Mouse (Mus musculus): ENCODE data around the gene Glis2. TPM values are rescaled to one million over a fixed set of nuclear protein-coding genes. Genes with fewer than 3 reads are reported as not detected.

Glis2 gene
- 31.0 and 34.7 TPM in 2 replicates for polyA plus RNA-seq (2014; fragmentation: Nextera tagmentation; extraction: Ambion mirVana)

DNA sequence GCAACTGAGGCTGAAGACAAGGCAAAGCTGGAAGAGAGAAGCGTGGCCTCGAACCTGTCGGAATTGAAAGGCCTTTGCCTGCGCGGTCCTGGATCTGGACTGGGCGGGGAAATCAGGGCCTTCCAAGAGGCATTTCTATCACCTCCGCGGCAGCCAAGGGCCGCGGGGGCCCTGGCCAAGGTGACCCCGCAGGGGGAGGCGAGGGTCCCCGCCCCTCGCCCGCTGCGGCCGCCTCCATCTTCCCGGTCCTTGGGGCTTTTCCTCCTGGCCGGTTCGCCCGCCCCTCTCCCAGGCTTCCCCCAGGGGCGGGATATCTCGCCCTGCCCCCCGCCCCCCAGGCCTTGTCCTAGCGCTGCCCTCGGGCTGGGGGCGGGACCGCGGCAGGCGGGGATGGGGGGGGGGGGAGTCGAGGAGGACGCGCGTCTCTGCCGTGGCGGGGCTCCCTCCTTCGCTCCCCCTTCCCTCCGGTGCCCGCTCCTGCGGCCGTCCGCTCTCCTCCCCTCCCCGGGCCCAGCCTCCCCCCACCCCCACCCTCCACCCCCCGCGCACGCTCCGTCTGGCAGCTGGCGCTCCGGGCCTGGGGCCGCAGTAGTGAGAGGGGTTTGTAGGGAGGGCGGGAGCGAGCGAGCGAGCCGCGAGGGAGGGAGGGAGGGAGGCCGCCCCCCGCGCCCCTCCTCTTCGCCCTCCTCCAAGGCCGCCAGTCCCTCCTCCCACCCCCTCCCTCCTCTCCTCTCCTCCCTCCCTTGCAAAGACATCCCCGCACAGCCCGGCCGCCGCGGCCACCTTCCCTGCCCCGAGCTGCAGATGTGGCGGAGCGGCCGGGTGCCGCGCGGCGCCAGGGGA is at the start of gene Glis2:
Gene Glis2 (plus strand): TSS at position 743 of the 843 bp plus-strand sequence.
- Histone ChIP-seq H3K9ac (replicated peaks; ENCODE audit: low read depth, low read length) (peak within 1 kb of the TSS; percentile 88), H3K4me1 (ENCODE audit: control insufficient read depth, insufficient read depth, low read length) (peaks cover 54% of the 10 kb centered on the region), H3K27me3 (ENCODE audit: control insufficient read depth, insufficient read depth, low read length) (no peaks in the 10 kb centered on the region), H3K36me3 (ENCODE audit: control insufficient read depth, insufficient read depth, low read length) (peaks cover 4% of the 10 kb centered on the region; the same call in 1 of the 2 replicates), H3K4me2 (replicated peaks; ENCODE audit: low read depth, low read length) (peak within 1 kb of the TSS; percentile 96), H3K27ac (ENCODE audit: low read length) (peak within 1 kb of the TSS; percentile 92), H3K4me3 (ENCODE audit: low read depth, low read length) (peak within 1 kb of the TSS; percentile 89), H3K9me3 (ENCODE audit: control insufficient read depth, low read depth, low read length) (no peaks in the 10 kb centered on the region)
- ATAC-seq (ENCODE audit: insufficient number of reproducible peaks, insufficient read depth, low FRiP score, low read depth), result peak; percentile 87
- under 1% methylated on average over 31 of the region's 74 CpGs for WGBS

DNA sequence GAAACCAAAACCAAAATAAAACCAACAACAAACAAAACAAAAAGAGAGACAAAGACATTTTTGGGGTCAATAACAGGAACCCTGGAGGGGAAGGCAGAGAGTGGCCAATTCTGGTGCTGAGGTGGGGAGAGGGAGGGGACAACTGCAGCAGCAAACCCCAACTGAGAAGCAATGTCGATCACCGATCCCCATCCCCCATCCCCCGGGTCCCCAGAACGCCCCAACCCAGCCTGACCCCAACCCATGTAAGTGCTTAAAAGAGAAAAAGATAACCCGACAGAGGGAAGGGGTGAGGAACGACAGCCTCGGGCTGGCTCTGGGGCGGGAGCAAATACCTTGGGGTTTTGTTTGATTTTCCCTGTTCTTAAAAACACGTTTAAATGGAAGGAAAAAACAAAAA is 49.7 kb upstream of the Glis2 start:
- Histone ChIP-seq H3K4me1 (ENCODE audit: control insufficient read depth, insufficient read depth, low read length) (no peaks in the 10 kb centered on the region), H3K9ac (replicated peaks; ENCODE audit: low read depth, low read length) (no peak overlapping the region), H3K9me3 (ENCODE audit: control insufficient read depth, low read depth, low read length) (no peaks in the 10 kb centered on the region; the same call in 1 of the 2 replicates), H3K27ac (ENCODE audit: low read length) (no peak overlapping the region), H3K27me3 (ENCODE audit: control insufficient read depth, insufficient read depth, low read length) (no peaks in the 10 kb centered on the region), H3K36me3 (ENCODE audit: control insufficient read depth, insufficient read depth, low read length) (peaks cover 33% of the 10 kb centered on the region), H3K4me2 (replicated peaks; ENCODE audit: low read depth, low read length) (no peak overlapping the region), H3K4me3 (ENCODE audit: low read depth, low read length) (no peak overlapping the region)
- WGBS, result 70% methylated on average over 9 of the region's 9 CpGs
- ATAC-seq (ENCODE audit: insufficient number of reproducible peaks, insufficient read depth, low FRiP score, low read depth), result no peak

DNA sequence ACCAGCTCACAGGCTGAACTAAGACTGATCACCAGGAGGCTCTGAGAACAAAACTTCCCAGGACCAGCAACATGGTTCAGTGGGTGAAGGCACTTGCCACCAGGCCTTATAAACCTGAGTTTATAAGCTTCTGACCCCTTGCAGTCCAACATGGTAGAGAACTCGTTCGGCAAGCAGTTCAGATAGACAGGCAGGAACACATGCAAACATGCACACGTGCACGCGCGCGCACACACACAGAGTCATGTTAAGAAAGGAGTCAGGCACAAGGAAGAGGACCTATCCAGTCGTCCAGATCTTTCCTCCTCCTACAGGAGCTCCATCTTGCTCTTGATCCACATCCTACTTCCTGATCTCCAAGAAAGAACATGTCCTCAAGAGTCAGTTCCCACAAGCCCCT is 47.7 kb upstream of the Glis2 start:
- ATAC-seq (ENCODE audit: insufficient number of reproducible peaks, insufficient read depth, low FRiP score, low read depth), result no peak
- H3K4me1 ChIP-seq (ENCODE audit: control insufficient read depth, insufficient read depth, low read length), result no peaks in the 10 kb centered on the region
- H3K27ac ChIP-seq (ENCODE audit: low read length), result no peak overlapping the region
- no peak overlapping the region for H3K9ac ChIP-seq (replicated peaks; ENCODE audit: low read depth, low read length)
- no peak overlapping the region for H3K4me3 ChIP-seq (ENCODE audit: low read depth, low read length)
- no peak overlapping the region for H3K4me2 ChIP-seq (replicated peaks; ENCODE audit: low read depth, low read length)
- WGBS, result 94% methylated on average over 8 of the region's 8 CpGs
- peaks cover 43% of the 10 kb centered on the region for H3K36me3 ChIP-seq (ENCODE audit: control insufficient read depth, insufficient read depth, low read length)
- no peaks in the 10 kb centered on the region for H3K27me3 ChIP-seq (ENCODE audit: control insufficient read depth, insufficient read depth, low read length)
- no peaks in the 10 kb centered on the region for H3K9me3 ChIP-seq (ENCODE audit: control insufficient read depth, low read depth, low read length)

DNA sequence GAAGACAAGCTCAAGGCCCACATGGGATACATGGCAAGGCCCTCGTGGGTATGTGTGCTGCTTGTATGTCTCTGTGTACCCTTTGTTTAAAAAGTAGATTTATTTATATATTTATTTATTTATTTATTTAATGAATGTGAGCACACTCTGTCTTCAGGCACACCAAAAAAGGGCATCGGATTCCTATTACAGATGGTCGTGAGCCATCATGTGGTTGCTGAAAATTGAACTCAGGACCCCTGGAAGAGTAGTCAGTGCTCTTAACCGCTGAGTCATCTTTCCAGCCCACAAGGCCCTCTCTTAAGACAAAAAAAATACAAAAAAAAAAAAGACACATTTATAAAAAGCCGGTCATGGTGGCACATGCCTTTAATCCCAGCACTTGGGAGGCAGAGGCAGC is 46.9 kb upstream of the Glis2 start:
- Histone ChIP-seq H3K4me2 (replicated peaks; ENCODE audit: low read depth, low read length) (no peak overlapping the region), H3K27me3 (ENCODE audit: control insufficient read depth, insufficient read depth, low read length) (no peaks in the 10 kb centered on the region), H3K27ac (ENCODE audit: low read length) (no peak overlapping the region), H3K4me3 (ENCODE audit: low read depth, low read length) (no peak overlapping the region), H3K9me3 (ENCODE audit: control insufficient read depth, low read depth, low read length) (no peaks in the 10 kb centered on the region), H3K36me3 (ENCODE audit: control insufficient read depth, insufficient read depth, low read length) (peaks cover 43% of the 10 kb centered on the region), H3K9ac (replicated peaks; ENCODE audit: low read depth, low read length) (no peak overlapping the region), H3K4me1 (ENCODE audit: control insufficient read depth, insufficient read depth, low read length) (peaks cover 2% of the 10 kb centered on the region; the same call in 1 of the 2 replicates)
- WGBS, result 85% methylated on average over 5 of the region's 5 CpGs
- ATAC-seq (ENCODE audit: insufficient number of reproducible peaks, insufficient read depth, low FRiP score, low read depth), result no peak

DNA sequence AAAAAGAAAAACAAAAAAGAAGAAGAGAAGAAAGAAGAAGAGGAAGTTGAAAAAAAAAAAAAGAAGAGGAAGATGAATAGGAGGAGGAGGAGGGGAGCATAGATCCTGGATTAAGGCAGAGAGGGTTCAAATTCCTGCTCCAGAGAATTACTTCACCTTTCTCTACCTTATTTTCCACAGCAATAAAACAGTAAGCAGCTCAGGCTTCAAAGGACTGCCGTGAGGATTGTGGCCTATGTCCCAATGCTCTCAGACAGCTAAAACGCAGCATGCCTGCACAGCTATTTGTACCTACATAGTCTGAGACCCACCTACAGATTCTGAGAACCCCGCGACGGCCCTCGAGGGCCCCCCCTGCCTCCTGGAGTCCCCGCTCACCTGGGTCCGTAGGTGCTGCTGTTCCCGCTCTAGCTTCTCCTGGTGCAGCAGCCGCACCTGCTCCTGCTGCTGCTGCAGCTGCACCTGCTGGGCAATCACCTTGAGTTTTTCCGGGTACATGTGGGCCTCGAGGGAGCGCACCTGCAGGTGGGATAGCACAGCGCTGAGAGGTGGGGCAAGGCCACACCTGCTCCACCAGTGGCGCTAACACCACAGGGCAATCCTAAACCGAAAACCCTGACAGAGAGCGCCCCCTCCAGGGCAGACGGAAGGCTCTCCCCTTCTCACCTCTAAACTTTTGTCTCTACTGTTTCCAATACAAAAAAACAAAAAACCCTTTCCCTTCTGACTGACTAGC is 45.4 kb upstream of the Glis2 start:
- H3K9ac ChIP-seq (replicated peaks; ENCODE audit: low read depth, low read length), result no peak overlapping the region
- H3K36me3 ChIP-seq (ENCODE audit: control insufficient read depth, insufficient read depth, low read length), result peaks cover 43% of the 10 kb centered on the region
- H3K27ac ChIP-seq (ENCODE audit: low read length), result no peak overlapping the region
- H3K4me1 ChIP-seq (ENCODE audit: control insufficient read depth, insufficient read depth, low read length), result peaks cover 18% of the 10 kb centered on the region
- no peaks in the 10 kb centered on the region for H3K9me3 ChIP-seq (ENCODE audit: control insufficient read depth, low read depth, low read length)
- H3K4me3 ChIP-seq (ENCODE audit: low read depth, low read length), result no peak overlapping the region
- H3K4me2 ChIP-seq (replicated peaks; ENCODE audit: low read depth, low read length), result no peak overlapping the region
- ATAC-seq (ENCODE audit: insufficient number of reproducible peaks, insufficient read depth, low FRiP score, low read depth), result no peak
- H3K27me3 ChIP-seq (ENCODE audit: control insufficient read depth, insufficient read depth, low read length), result no peaks in the 10 kb centered on the region
- 86% methylated on average over 18 of the region's 18 CpGs for WGBS

DNA sequence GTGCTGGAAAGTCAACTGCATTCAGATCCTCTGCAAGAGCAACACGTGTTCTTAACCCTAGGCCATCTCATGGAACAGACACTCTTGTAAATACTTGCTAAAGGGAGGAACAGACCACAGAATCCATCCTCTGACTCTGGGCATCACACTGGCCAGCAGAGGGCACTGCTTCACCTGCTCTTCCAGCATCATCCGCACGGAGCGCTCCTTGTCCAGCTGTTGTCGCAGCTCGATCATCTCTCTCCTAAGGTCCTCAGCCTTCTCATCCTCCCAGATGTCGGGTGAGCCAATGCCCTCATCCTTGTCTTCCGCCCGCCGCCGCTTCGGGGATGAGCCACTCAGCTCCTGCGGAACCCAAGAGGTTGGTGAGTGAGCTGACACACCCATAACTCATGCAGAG is 43.5 kb upstream of the Glis2 start:
- H3K36me3 ChIP-seq (ENCODE audit: control insufficient read depth, insufficient read depth, low read length), result peaks cover 31% of the 10 kb centered on the region
- H3K27ac ChIP-seq (ENCODE audit: low read length), result no peak overlapping the region
- peak; percentile 37; the same call in 1 of the 2 replicates for ATAC-seq (ENCODE audit: insufficient number of reproducible peaks, insufficient read depth, low FRiP score, low read depth)
- no peaks in the 10 kb centered on the region for H3K27me3 ChIP-seq (ENCODE audit: control insufficient read depth, insufficient read depth, low read length)
- H3K9ac ChIP-seq (replicated peaks; ENCODE audit: low read depth, low read length), result no peak overlapping the region
- H3K4me3 ChIP-seq (ENCODE audit: low read depth, low read length), result no peak overlapping the region
- H3K4me1 ChIP-seq (ENCODE audit: control insufficient read depth, insufficient read depth, low read length), result peaks cover 21% of the 10 kb centered on the region
- no peak overlapping the region for H3K4me2 ChIP-seq (replicated peaks; ENCODE audit: low read depth, low read length)
- H3K9me3 ChIP-seq (ENCODE audit: control insufficient read depth, low read depth, low read length), result no peaks in the 10 kb centered on the region
- WGBS, result 39% methylated on average over 13 of the region's 13 CpGs

DNA sequence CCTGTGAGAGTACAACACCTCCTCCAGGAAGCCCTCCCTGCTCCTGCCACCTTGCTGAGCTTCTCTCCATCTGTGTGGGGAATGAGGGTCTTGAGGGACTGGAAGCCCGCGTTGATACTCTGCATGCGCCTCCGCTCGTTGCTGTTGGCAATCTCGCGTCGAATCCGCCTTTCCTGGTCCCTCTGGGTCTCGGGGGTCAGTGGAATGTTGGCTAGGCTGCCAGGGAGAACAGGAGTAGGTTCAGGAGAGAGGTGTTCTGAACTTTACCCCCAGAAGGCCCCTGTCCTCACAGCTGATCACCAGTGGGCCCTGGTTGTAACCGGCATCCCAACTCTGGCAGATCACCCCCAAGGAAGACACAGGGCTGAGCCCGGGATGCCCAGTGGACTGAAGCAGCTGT is 42.6 kb upstream of the Glis2 start:
- 90% methylated on average over 12 of the region's 12 CpGs for WGBS
- Histone ChIP-seq H3K4me3 (ENCODE audit: low read depth, low read length) (no peak overlapping the region), H3K4me1 (ENCODE audit: control insufficient read depth, insufficient read depth, low read length) (peaks cover 25% of the 10 kb centered on the region), H3K4me2 (replicated peaks; ENCODE audit: low read depth, low read length) (no peak overlapping the region), H3K9ac (replicated peaks; ENCODE audit: low read depth, low read length) (no peak overlapping the region), H3K36me3 (ENCODE audit: control insufficient read depth, insufficient read depth, low read length) (peaks cover 29% of the 10 kb centered on the region), H3K27me3 (ENCODE audit: control insufficient read depth, insufficient read depth, low read length) (no peaks in the 10 kb centered on the region), H3K27ac (ENCODE audit: low read length) (peak overlapping the region; percentile 90; the same call in 1 of the 2 replicates), H3K9me3 (ENCODE audit: control insufficient read depth, low read depth, low read length) (no peaks in the 10 kb centered on the region)
- no peak for ATAC-seq (ENCODE audit: insufficient number of reproducible peaks, insufficient read depth, low FRiP score, low read depth)

DNA sequence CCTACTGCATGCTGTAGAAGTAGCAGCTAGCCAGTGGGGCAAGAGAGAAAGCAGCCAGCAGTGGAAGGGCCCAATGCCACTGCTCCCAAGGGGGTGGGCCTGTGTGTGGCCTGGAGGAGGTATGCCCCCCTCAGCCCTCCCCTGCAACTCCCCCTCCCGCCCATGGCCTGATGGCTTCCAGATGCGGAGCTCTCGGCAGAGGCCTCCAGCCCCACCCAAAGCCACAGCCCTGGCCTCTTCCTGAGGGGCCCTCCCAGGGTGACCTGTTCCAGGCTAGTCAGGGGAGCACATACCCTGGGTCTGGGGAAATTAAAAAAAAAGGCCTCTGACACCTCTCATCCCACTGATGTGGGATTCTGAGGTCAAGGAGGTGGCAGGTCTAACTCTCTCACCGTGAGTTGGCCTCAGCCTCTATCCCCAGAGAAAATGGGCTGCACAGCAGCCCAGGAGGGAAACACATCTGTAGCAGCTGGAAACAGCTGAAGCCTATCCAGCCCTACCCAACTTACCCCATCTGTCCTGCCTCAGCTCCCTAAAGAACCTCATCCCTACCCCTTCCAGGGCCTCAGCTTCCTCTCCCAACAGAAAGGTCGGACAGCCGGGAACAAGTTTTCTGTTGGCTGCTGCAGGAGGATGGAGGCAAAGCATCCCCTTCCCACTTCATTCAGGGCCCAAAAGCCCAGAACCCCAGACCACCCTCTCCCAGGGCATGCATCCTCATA is 41.5 kb upstream of the Glis2 start:
- 16% methylated on average over 6 of the region's 6 CpGs for WGBS
- peak overlapping the region; percentile 1 for H3K4me2 ChIP-seq (replicated peaks; ENCODE audit: low read depth, low read length)
- peaks cover 23% of the 10 kb centered on the region for H3K36me3 ChIP-seq (ENCODE audit: control insufficient read depth, insufficient read depth, low read length)
- H3K4me1 ChIP-seq (ENCODE audit: control insufficient read depth, insufficient read depth, low read length), result peaks cover 35% of the 10 kb centered on the region
- peak; percentile 76 for ATAC-seq (ENCODE audit: insufficient number of reproducible peaks, insufficient read depth, low FRiP score, low read depth)
- H3K4me3 ChIP-seq (ENCODE audit: low read depth, low read length), result no peak overlapping the region
- H3K9me3 ChIP-seq (ENCODE audit: control insufficient read depth, low read depth, low read length), result no peaks in the 10 kb centered on the region
- no peak overlapping the region for H3K9ac ChIP-seq (replicated peaks; ENCODE audit: low read depth, low read length)
- peak overlapping the region; percentile 90 for H3K27ac ChIP-seq (ENCODE audit: low read length)
- no peaks in the 10 kb centered on the region for H3K27me3 ChIP-seq (ENCODE audit: control insufficient read depth, insufficient read depth, low read length)

Measured in stomach, embryonic 14.5 days (tissue).